Mouse (Mus musculus) heart, postnatal 25 days (tissue): ENCODE data around the gene Zmynd15. TPM values are rescaled to one million over a fixed set of nuclear protein-coding genes. Genes with fewer than 3 reads are reported as not detected.
"Not testable (repeated sequence)": the region's sequence is repeated elsewhere in the genome, so short reads cannot be mapped to it uniquely, and the experiment has no call there.

Experiments
- DNase-seq: peaks from one replicate; pipeline ENCODE4 v3.0.0; 2022; ENCODE audit warnings: low spot score
- intact Hi-C: fragments of 180-260 bp; cut with DNase I; formaldehyde crosslinking; loops from one replicate; pipeline ENCODE4 v1.15.1; 2025
- total RNA-seq, 2 experiments: library from RNA; stranded (reverse); gene quantifications; 2 replicates each; pipeline ENCODE4 v1.2.3; 2021

The Zmynd15 gene
- total RNA-seq = 1 to 10 TPM; 2.3 to 2.7 TPM

- intact Hi-C loops = loop anchor here (2.0 kb wide), 1 partner anchor 42 kb away; no protein-coding TSS in a partner anchor
- no peak for DNase-seq
Measured at GRCm38 (mm10) chr11:70458688-70459600, at the start of gene Zmynd15. Zmynd15 (plus strand) TSS chr11:70459433.

- intact Hi-C loops = no loop called here
- DNase-seq = peak; percentile 73
Measured at GRCm38 (mm10) chr11:70409594-70410296, 49.5 kb upstream of the Zmynd15 start, which contains the start of gene Pelp1. Pelp1 (minus strand) TSS chr11:70410031.

GRCm38 (mm10) chr11:70410297-70410643, 49.0 kb upstream of the Zmynd15 start:
- intact Hi-C loops = no loop called here
- DNase-seq = no peak

- intact Hi-C loops = no loop called here
- no peak for DNase-seq
Measured at GRCm38 (mm10) chr11:70412591-70412990, 46.6 kb upstream of the Zmynd15 start.

GRCm38 (mm10) chr11:70413961-70414360, 45.3 kb upstream of the Zmynd15 start:
- DNase-seq = no peak
- intact Hi-C loops = loop anchor here (1.0 kb wide), 1 partner anchor 92 kb away; no protein-coding TSS in a partner anchor

GRCm38 (mm10) chr11:70418199-70418598, 41.0 kb upstream of the Zmynd15 start:
- no peak for DNase-seq
- intact Hi-C loops = no loop called here

GRCm38 (mm10) chr11:70419486-70419885, 39.7 kb upstream of the Zmynd15 start:
- intact Hi-C loops = no loop called here
- no peak for DNase-seq

- DNase-seq, intact Hi-C loops: not testable (repeated sequence)
Measured at GRCm38 (mm10) chr11:70426598-70426997, 32.6 kb upstream of the Zmynd15 start.

GRCm38 (mm10) chr11:70431574-70431973, 27.7 kb upstream of the Zmynd15 start:
- DNase-seq = no peak
- intact Hi-C loops = loop anchor here (1.0 to 5.0 kb wide), 3 partner anchors 75 to 326 kb away; no protein-coding TSS in a partner anchor

- DNase-seq = peak; percentile 97
- intact Hi-C loops = loop anchor here (5.0 kb wide), 2 partner anchors 170 to 325 kb away; no protein-coding TSS in a partner anchor
Measured at GRCm38 (mm10) chr11:70432048-70432894, 27.0 kb upstream of the Zmynd15 start, which contains the start of gene Arrb2. Arrb2 (plus strand) TSS chr11:70432635.

GRCm38 (mm10) chr11:70432895-70433568, 26.2 kb upstream of the Zmynd15 start:
- intact Hi-C loops = loop anchor here (1.0 to 5.0 kb wide), 3 partner anchors 17 to 324 kb away; no protein-coding TSS in a partner anchor
- no peak for DNase-seq

- DNase-seq = no peak
- intact Hi-C loops = loop anchor here (1.0 to 5.0 kb wide), 3 partner anchors 17 to 324 kb away; no protein-coding TSS in a partner anchor
Measured at GRCm38 (mm10) chr11:70433569-70433943, 25.7 kb upstream of the Zmynd15 start.

- DNase-seq = no peak
- intact Hi-C loops = loop anchor here (1.0 to 5.0 kb wide), 3 partner anchors 16 to 323 kb away; no protein-coding TSS in a partner anchor
Measured at GRCm38 (mm10) chr11:70433951-70434350, 25.3 kb upstream of the Zmynd15 start.

- intact Hi-C loops = no loop called here
- no peak for DNase-seq
Measured at GRCm38 (mm10) chr11:70435476-70435875, 23.8 kb upstream of the Zmynd15 start.

GRCm38 (mm10) chr11:70437426-70437825, 21.8 kb upstream of the Zmynd15 start:
- intact Hi-C loops = no loop called here
- no peak for DNase-seq

- intact Hi-C loops = no loop called here
Measured at GRCm38 (mm10) chr11:70438728-70439374, 20.4 kb upstream of the Zmynd15 start.

GRCm38 (mm10) chr11:70440637-70441036, 18.6 kb upstream of the Zmynd15 start:
- DNase-seq = no peak
- intact Hi-C loops = no loop called here

More at GRCm38 (mm10) chr11:70438728-70439374, 20.4 kb upstream of the Zmynd15 start:
- DNase-seq = no peak

GRCm38 (mm10) chr11:70441882-70442281, 17.4 kb upstream of the Zmynd15 start:
- intact Hi-C loops = no loop called here
- DNase-seq = no peak
